Mouse (Mus musculus) midbrain, embryonic 13.5 days (tissue): ENCODE data around the gene Tshr. TPM values are rescaled to one million over a fixed set of nuclear protein-coding genes. Genes with fewer than 3 reads are reported as not detected.
"Not testable (repeated sequence)": the region's sequence is repeated elsewhere in the genome, so short reads cannot be mapped to it uniquely, and the experiment has no call there.

ENCODE experiments used
- ATAC-seq: fragments of 200-750 bp; cut with Nextera tagmentation; 2 replicates; pipeline ENCODE4 v1.8.0; 2017; ENCODE audit warnings: mild to moderate bottlenecking, moderate TSS enrichment, moderate library complexity
- H3K27ac ChIP-seq: fragments of 300-500 bp; sonication (generic); 2 replicates; pipeline ENCODE4 v1.5.1; 2015; ENCODE audit warnings: inconsistent platforms, mild to moderate bottlenecking, moderate library complexity
- H3K27me3 ChIP-seq: fragments of 300-500 bp; sonication (generic); 2 replicates; pipeline ENCODE4 v1.6.1; 2015; ENCODE audit warnings: mild to moderate bottlenecking, inconsistent platforms
- H3K36me3 ChIP-seq: fragments of 300-500 bp; sonication (generic); 2 replicates; pipeline ENCODE4 v1.6.1; 2015; ENCODE audit warnings: mild to moderate bottlenecking, inconsistent platforms
- H3K4me1 ChIP-seq: fragments of 300-500 bp; sonication (generic); replicated peaks from 2 replicates; pipeline ENCODE4 v1.6.1; 2015; ENCODE audit warnings: inconsistent platforms
- H3K4me2 ChIP-seq: fragments of 300-500 bp; sonication (generic); replicated peaks from 2 replicates; pipeline ENCODE4 v1.6.1; 2015; ENCODE audit warnings: moderate library complexity, mild to moderate bottlenecking, inconsistent platforms
- H3K4me3 ChIP-seq: fragments of 300-500 bp; sonication (generic); replicated peaks from 2 replicates; pipeline ENCODE4 v1.5.1; 2015; ENCODE audit warnings: mild to moderate bottlenecking, inconsistent platforms
- H3K9ac ChIP-seq: fragments of 300-500 bp; sonication (generic); replicated peaks from 2 replicates; pipeline ENCODE4 v1.6.1; 2015; ENCODE audit warnings: mild to moderate bottlenecking, inconsistent platforms
- H3K9me3 ChIP-seq: fragments of 300-500 bp; sonication (generic); 2 replicates; pipeline ENCODE4 v1.6.1; 2016; ENCODE audit warnings: mild to moderate bottlenecking, inconsistent platforms
- WGBS: fragments of 180-500 bp; shearing (Covaris S2); methylation state at CpG from one replicate; pipeline ENCODE4 v1.1.7; 2015; 5-methylcytosine and 5-hydroxymethylcytosine counted together
- polyA plus RNA-seq: library from polyadenylated mRNA; unstranded; fragments of >200 nt; fragmentation: Nextera tagmentation; extraction: Ambion mirVana; gene quantifications from 2 replicates; pipeline ENCODE4 v1.2.1, GENCODE M21; 2015

The Tshr gene
- polyA plus RNA-seq, 1 experiment from 2014 or later, result 0.27 TPM

GRCm38 (mm10) chr12:91579665-91580064 is 195.3 kb downstream of the Tshr start:
- Histone ChIP-seq H3K9ac (no peak overlapping the region), H3K4me1 (peaks cover 24% of the 10 kb centered on the region), H3K4me3 (no peak overlapping the region), H3K36me3 (peaks cover 43% of the 10 kb centered on the region), H3K27me3 (no peaks in the 10 kb centered on the region), H3K27ac (no peak overlapping the region), H3K4me2 (no peak overlapping the region), H3K9me3 (no peaks in the 10 kb centered on the region)
- ATAC-seq, result no peak
- 97% methylated on average over 2 of the region's 2 CpGs for WGBS

DNA sequence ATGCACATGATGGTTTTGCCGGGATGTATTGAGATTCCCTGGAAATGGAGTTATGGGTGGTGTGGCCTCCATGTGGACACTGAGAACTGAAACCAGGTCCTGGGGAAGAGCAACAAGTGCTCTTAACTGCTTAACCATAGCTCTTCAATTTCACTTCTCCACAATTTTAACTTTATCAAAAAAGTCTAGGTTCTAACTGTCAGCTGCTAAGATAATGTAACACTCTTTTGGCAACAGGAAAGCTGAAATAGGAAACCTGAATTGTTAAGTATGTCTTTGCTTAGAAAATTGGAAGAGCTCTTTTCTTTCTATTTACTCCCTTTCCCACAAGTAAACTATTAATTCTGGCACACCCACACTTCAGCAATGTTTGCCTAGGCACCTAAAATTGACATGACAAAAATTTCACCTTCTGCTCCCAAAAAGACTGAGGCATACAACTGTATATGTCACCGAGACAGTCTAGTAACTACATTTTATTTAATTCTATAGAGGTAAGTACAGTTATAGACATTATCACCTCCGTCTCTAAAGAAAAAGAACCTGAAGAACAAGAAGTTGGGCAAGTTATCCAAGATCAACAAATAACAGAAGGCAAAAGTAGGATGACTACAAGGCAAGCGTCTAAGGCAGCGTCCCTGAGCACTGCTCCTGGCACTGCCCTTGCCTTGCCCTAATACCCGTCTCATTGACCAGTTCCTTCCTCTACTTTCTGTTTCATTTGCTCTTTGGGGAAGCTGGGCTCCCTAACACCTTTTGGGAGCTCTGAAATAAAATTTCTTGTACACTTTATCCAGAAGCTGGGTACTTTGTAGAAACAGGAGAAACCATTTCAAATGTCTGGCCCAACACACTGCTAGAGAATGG is 197.1 kb downstream of the Tshr start:
- no peaks in the 10 kb centered on the region for H3K27me3 ChIP-seq
- no peak overlapping the region for H3K4me3 ChIP-seq
- H3K4me2 ChIP-seq, result no peak overlapping the region
- 96% methylated on average over 6 of the region's 6 CpGs for WGBS
- no peak overlapping the region for H3K27ac ChIP-seq
- ATAC-seq, result no peak
- H3K9ac ChIP-seq, result no peak overlapping the region
- peaks cover 45% of the 10 kb centered on the region for H3K36me3 ChIP-seq
- no peaks in the 10 kb centered on the region for H3K9me3 ChIP-seq
- peaks cover 30% of the 10 kb centered on the region for H3K4me1 ChIP-seq

- Histone ChIP-seq H3K27me3 (no peaks in the 10 kb centered on the region), H3K9me3 (no peaks in the 10 kb centered on the region), H3K36me3 (peaks cover 39% of the 10 kb centered on the region), H3K4me2 (no peak overlapping the region), H3K9ac (no peak overlapping the region), H3K4me1 (peaks cover 38% of the 10 kb centered on the region), H3K27ac (no peak overlapping the region), H3K4me3 (no peak overlapping the region)
- WGBS, result 75% methylated on average over 6 of the region's 6 CpGs
- peak; percentile 62 for ATAC-seq
Measured at GRCm38 (mm10) chr12:91582362-91583002, 198.1 kb downstream of the Tshr start.

DNA sequence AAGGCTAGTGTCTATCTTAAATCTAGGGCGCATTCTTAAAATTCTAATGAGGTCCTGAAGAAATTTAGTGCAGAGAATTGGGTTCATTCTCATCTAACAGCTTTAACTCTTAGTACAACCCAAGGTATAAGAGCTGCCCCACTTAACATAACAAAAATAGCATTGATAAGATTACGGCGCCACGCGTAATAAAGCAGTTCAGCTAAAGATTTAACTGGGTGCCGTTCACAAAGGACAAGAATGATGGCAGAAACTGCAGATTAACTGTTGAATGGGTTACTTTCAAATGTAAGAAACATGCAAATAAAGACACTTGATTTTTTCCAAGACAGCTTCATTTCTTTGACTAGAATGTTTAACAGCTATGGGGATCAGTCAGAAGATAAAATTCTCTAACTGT is 199.0 kb downstream of the Tshr start:
- peak overlapping the region; percentile 35; the same call in 1 of the 2 replicates for H3K4me2 ChIP-seq
- H3K27ac ChIP-seq, result no peak overlapping the region
- no peaks in the 10 kb centered on the region for H3K27me3 ChIP-seq
- H3K4me1 ChIP-seq, result peaks cover 39% of the 10 kb centered on the region
- ATAC-seq, result no peak
- H3K9ac ChIP-seq, result 0 out of 2 replicates have a peak overlapping the region, but pooled peaks have one; percentile 1
- peaks cover 34% of the 10 kb centered on the region for H3K36me3 ChIP-seq
- no peaks in the 10 kb centered on the region for H3K9me3 ChIP-seq
- WGBS, result 25% methylated on average over 6 of the region's 6 CpGs
- H3K4me3 ChIP-seq, result no peak overlapping the region

- H3K36me3 ChIP-seq, result peaks cover 26% of the 10 kb centered on the region
- H3K9me3 ChIP-seq, result no peaks in the 10 kb centered on the region
- H3K27me3 ChIP-seq, result no peaks in the 10 kb centered on the region
- no peak overlapping the region for H3K4me2 ChIP-seq
- 95% methylated on average over 3 of the region's 3 CpGs for WGBS
- H3K27ac ChIP-seq, result no peak overlapping the region
- no peak overlapping the region for H3K9ac ChIP-seq
- H3K4me1 ChIP-seq, result peaks cover 39% of the 10 kb centered on the region
- H3K4me3 ChIP-seq, result no peak overlapping the region
- ATAC-seq, result no peak
Measured at GRCm38 (mm10) chr12:91585206-91585605, 200.8 kb downstream of the Tshr start.

GRCm38 (mm10) chr12:91585815-91586214 is 201.5 kb downstream of the Tshr start:
- not testable (repeated sequence) for H3K9me3 ChIP-seq, H3K4me2 ChIP-seq, H3K4me3 ChIP-seq, H3K27ac ChIP-seq, ATAC-seq, H3K27me3 ChIP-seq, H3K9ac ChIP-seq
- 94% methylated on average over 4 of the region's 4 CpGs for WGBS
- Histone ChIP-seq H3K4me1 (peaks cover 43% of the 10 kb centered on the region), H3K36me3 (peaks cover 21% of the 10 kb centered on the region)

GRCm38 (mm10) chr12:91587077-91587476 is 202.7 kb downstream of the Tshr start:
- Histone ChIP-seq H3K4me2 (peak overlapping the region; percentile 60), H3K36me3 (peaks cover 20% of the 10 kb centered on the region), H3K9ac (peak overlapping the region; percentile 100), H3K9me3 (no peaks in the 10 kb centered on the region), H3K4me3 (peak overlapping the region; percentile 91), H3K4me1 (peaks cover 50% of the 10 kb centered on the region), H3K27me3 (no peaks in the 10 kb centered on the region), H3K27ac (0 out of 2 replicates have a peak overlapping the region, but pooled peaks have one; percentile 100)
- 57% methylated on average over 3 of the region's 3 CpGs for WGBS
- no peak for ATAC-seq

- peaks cover 17% of the 10 kb centered on the region for H3K36me3 ChIP-seq
- peak overlapping the region; percentile 91 for H3K4me3 ChIP-seq
- H3K9me3 ChIP-seq, result no peaks in the 10 kb centered on the region
- H3K4me1 ChIP-seq, result peaks cover 46% of the 10 kb centered on the region
- 11% methylated on average over 5 of the region's 5 CpGs for WGBS
- H3K4me2 ChIP-seq, result peak overlapping the region; percentile 60
- no peaks in the 10 kb centered on the region for H3K27me3 ChIP-seq
- H3K9ac ChIP-seq, result peak overlapping the region; percentile 100
- no peak for ATAC-seq
- peak overlapping the region; percentile 100 for H3K27ac ChIP-seq
Measured at GRCm38 (mm10) chr12:91587491-91588033, 203.2 kb downstream of the Tshr start.

- Histone ChIP-seq H3K27me3 (no peaks in the 10 kb centered on the region), H3K4me3 (peak overlapping the region; percentile 91), H3K9me3 (no peaks in the 10 kb centered on the region), H3K4me1 (peaks cover 39% of the 10 kb centered on the region), H3K9ac (peak overlapping the region; percentile 100), H3K27ac (peak overlapping the region; percentile 100), H3K36me3 (peaks cover 14% of the 10 kb centered on the region), H3K4me2 (peak overlapping the region; percentile 60)
- WGBS, result under 1% methylated on average over 32 of the region's 32 CpGs
- peak; percentile 93 for ATAC-seq
Measured at GRCm38 (mm10) chr12:91588176-91588669, 203.9 kb downstream of the Tshr start.

DNA sequence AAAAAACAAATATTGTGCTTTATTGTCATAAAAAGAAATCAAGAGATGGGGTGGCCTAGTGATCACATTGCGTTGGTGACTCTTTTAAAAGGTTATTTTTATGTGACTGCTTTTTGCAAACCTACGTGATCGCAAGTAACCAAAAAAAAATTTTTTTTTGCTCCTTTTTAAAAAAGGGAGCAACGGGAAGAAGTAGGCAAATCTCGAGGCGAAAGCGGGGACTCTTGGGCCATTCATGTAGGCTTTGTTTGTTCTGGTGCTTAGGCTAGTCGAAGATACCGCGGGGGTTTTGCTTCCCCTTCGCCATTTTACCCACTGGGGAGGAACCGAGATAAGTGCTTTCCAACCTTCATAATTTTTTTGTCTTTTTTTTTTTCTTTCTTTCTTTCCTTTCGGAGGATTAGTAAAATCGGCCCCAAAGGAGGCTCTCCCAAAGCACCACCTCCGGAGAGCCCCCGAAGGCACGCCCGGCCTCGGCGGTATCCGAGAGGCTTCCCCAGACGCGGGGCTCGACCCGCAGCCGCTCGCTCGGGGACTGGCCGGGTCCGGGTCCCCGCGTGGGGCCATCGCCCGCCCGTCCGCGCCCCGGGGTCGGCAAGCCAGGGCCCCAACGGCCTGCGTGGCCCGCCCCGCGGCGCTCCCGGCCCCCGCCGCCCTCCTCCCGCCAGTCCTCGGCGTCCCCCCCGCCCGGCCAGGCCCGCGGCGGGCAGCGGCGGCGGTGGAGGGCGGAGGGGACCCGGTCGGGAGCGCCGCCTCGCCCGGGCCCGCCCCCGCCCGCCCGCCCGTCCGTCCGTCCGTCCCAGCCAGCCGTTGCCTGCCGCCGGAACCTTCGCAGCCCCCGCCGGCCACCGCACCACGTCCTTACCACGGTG is 204.5 kb downstream of the Tshr start:
- Histone ChIP-seq H3K4me2 (peak overlapping the region; percentile 60; the same call in 1 of the 2 replicates), H3K4me1 (peaks cover 33% of the 10 kb centered on the region), H3K4me3 (peak overlapping the region; percentile 91), H3K36me3 (peaks cover 14% of the 10 kb centered on the region), H3K9ac (peak overlapping the region; percentile 100), H3K27ac (peak overlapping the region; percentile 100), H3K27me3 (no peaks in the 10 kb centered on the region), H3K9me3 (no peaks in the 10 kb centered on the region)
- ATAC-seq, result no peak
- WGBS, result under 1% methylated on average over 59 of the region's 83 CpGs

- Histone ChIP-seq H3K9me3 (no peaks in the 10 kb centered on the region), H3K4me1 (peaks cover 28% of the 10 kb centered on the region), H3K36me3 (peaks cover 11% of the 10 kb centered on the region), H3K9ac (peak overlapping the region; percentile 100), H3K27ac (peak overlapping the region; percentile 100), H3K4me3 (peak overlapping the region; percentile 91), H3K4me2 (peak overlapping the region; percentile 60; the same call in 1 of the 2 replicates), H3K27me3 (no peaks in the 10 kb centered on the region)
- WGBS, result under 1% methylated on average over 11 of the region's 11 CpGs
- no peak for ATAC-seq
Measured at GRCm38 (mm10) chr12:91589542-91589846, 205.1 kb downstream of the Tshr start.
